Mouse (Mus musculus) kidney, adult 8-10 months (tissue): Measurements from ENCODE around the gene Fbln1.

ENCODE experiments used
- DNase-seq, 2 experiments: peaks; one replicate each; pipeline ENCODE4 v3.0.0; 2022

The Fbln1 gene

DNA sequence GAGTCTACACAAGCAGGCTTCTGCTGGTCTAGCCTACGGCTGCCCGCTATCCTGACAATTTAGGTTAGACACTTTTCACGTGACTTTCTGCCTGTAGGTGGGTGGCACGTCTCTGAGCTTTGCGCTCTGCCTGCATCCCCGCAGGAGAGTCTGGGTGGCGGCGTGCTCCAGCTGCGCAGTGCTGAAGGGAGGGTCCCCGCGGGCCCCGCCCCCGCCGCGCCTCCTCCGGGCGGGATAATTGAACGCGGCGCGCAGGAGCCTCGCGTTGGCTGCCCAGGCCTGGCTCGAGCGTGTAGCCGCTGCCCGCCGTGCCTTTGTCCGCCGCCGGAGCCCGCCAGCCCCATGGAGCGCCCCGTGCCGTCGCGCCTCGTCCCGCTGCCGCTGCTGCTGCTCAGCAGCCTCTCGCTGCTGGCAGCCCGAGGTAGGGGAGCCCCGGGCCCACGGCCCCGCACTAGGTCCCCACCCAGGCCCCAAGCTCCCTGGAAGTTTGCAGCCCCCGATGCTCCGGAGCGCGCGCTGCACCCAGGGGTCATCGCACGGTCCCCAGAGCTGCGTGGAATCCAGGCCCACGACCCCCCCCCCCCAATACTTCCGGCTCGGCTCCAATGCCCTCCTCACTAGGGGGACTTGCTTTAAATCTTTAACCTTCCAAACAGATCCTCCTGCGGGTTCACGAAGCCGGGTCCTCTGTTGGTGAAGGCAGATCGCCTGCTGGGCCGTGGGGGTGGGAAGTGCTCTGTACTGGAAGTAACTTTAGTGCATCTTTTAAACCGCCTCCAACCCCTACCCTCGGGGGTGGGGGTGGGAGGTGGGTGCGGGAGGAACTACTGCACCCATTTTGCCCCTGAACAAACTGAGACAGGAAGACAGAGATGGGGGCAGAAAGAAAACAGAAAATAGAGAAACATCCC lies at the start of gene Fbln1:
Fbln1 (plus strand) TSS at position 158 of the 911 bp plus-strand sequence.
- peak; percentile 28 to 49 for DNase-seq

DNA sequence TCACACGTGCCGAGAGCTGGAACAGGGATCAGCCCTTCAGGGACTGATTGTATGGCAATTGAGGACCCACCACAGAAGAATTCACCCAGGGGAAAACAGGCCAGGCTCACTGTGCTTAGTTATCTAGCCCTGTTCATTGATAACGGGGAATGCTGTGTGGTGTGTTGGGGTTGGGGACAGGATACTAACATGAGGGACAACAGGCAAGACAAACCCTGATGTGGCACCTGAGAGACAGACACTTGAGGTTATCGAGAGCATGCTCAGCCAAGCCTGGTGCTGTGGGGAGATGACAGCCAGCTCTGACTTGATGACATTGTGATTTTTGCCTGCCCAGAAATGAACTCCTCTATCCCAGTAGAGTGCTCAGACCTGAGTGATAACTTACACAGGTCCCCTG lies 49.6 kb upstream of the Fbln1 start:
- no peak for DNase-seq

DNA sequence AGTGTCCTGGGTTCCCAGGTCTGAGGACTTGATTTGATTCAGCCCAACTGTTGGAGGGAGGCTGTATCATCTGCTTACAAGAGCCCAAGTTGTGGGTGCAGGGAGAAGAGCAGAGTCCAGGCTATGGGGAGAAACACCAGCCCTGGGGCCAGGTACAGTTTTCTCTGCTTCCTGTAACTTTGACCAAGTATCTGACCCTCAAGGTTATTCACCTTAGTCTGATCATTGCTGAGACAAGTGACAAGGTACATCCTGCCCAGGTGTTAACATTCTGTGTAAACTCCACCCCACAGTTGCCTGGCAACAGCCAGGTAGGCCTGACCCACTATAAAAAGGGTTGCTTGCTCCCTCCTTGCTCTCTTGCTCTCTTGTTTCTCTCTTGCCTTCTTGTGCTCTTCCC lies 44.3 kb upstream of the Fbln1 start:
- no peak for DNase-seq

DNA sequence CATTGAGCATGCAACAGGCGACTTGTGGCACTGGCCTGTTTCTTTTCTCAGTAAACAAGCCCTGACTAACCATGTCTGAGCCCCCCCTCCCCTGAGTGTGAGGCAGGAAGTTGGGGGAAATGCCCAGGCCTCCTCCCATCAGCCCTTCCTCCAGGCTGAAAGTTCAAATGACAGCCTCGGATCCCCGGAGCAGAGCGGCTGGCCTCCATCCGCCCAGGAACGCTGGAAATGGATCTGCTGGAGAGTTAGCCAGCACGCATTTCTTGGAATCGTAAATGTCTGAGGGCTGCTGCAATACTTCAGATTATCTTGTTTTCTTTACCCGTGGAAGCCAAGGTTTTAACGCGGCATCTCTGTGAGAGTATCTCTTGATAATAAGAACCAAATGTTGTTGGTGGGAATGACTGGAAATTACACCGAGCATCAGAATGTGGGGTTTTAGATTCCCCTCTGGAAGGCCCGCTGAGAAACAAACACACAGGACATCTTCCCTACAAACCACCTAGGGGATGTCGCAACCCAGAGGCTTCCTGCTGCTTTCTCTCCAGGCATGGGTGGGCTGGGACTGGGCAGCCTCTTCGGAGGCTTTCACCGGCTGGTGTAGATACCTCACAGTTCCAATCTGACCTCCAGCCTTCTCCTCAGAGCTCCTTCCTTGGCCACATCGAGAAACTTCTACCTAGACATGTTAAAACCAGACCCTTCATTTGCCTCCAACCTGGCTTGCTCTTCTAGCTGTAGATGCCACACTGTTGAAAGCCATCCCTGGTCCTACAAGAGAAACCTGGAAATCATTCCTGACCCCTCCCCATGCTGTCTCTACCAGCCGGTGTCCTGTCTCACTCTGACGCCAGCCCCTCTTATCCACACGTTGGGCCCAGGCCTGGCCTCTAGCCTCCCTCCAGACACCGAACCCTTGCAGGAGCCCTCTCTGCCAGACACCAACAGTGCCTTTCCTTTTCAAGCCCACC lies 42.8 kb upstream of the Fbln1 start:
- peak in 1 of 2 experiments; percentile 27 for DNase-seq

DNA sequence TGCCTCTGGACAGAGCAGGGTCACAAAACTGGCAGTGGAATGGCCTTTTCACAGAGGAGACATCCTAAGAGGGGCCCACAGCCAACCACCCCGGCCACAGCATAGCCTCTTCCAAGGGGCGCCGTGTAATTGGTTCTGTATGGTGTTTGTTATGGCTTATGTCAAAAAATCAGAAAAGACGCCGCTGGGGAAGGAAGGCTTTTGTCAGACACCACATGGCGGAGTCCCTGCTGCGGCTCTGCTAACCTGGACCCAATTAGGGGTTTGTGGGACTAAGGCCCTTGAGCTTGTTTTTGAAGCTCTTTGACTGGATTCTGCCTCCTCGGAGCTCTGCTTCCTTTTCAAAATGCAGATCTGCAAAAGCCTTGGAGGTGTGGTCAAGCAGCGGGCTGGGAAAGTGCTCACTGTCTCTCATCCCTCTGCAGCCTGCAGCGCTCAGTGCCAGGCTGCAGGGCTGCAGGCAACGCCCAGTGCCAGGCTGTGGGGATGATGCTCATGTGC lies 39.3 kb upstream of the Fbln1 start:
- DNase-seq = no peak

DNA sequence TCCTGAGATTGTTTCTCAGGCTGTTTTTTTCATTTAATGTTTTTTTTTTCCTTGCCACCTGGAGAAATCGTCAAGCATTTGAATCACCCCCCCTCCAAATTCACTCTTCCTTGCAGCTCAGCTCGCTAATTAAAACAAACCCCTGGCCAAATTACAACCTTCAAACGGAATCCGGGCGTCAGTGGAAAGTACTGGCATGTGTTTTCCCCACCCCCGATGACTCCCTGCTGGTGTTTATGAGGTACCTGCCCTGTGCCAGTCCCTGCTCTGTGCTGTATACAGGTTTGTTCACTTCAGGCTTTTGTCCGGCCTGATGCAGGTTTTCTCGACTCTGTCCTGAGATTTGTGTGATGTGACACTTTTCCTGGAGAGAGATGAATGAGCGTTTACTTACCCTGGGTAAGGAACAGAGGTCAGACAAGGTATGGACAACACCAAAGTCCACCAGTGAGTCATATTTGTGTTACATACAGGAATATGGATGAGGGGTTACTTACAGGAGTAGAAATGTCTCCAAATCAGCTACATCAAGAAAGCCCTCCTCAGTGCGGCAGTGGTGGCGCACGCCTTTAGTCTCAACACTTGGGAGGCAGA lies 38.6 kb upstream of the Fbln1 start:
- no peak for DNase-seq

DNA sequence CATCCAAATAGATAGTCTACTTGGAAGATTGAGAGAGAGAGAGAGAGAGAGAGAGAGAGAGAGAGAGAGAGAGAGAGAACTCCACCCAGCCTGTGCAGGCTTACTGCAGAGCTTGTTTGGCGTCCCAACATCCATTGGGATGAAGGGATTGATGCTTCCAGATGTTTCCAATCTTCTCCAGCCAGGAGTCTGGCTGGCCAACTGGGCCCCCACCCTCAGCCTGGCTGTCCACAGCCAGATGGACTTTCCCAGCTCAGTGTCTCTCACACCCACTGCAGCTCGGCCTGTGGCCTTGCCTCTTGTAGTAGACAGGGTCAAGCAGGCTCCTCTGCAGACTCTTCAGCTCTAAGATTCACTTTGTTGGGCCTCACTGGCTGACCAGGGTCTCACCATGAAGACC lies 33.7 kb upstream of the Fbln1 start:
- no peak for DNase-seq

DNA sequence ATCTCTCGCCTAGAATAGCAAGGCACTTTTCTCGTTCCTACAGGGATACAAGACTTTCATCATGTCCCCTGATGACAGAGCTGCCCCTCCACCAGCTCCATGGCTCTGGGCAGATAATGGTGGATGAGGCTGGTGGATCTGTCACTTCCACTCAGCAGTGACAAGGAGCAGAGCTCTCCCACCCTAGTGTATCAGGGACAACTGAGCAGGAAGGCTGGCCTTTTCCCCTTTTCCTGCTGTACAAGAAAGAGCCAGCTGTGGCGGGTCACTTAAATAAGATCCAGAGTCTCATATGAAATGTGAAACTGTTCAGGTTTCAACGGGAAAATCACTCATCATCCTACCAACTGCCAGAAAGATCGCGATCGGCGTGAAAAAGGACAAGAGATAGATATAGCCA lies 32.3 kb upstream of the Fbln1 start:
- DNase-seq = no peak

DNA sequence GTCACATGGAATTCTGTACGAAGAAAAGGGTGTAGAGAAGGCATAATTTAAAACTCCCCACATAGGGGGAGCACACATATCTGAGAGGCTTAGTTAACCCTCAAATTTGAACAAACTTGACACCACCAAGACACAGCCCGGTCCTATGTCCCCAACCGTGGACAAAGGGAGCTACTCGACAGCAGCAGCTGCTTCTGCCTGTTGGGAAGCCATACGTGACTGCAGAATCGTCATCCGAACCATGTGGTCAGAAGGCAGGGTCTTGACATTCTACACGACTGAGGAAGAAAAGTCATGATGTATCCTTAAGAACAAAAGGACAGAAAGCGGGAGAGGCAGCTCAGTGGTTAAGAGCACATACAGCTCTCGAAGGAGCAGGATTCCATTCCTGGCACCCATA lies 31.7 kb upstream of the Fbln1 start:
- DNase-seq = no peak

DNA sequence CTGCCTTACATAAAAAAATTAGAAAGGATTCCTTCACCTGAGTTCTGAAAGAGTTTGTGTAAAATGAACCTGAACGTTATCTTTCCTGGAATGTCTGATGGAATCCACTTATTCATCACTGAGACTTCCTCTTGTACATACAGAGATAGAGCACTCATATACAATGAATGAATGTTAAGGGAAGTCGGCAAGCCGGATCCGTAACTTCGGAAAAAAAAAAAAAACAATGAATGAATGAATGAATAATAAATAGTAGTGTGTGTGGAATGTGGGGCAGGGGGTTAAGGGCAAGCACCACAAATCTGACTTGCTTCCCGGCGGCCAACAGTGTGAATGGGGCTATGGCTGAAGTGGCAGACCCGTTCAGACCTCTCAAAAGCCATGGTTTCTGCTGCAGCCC lies 28.2 kb upstream of the Fbln1 start:
- no peak for DNase-seq

DNA sequence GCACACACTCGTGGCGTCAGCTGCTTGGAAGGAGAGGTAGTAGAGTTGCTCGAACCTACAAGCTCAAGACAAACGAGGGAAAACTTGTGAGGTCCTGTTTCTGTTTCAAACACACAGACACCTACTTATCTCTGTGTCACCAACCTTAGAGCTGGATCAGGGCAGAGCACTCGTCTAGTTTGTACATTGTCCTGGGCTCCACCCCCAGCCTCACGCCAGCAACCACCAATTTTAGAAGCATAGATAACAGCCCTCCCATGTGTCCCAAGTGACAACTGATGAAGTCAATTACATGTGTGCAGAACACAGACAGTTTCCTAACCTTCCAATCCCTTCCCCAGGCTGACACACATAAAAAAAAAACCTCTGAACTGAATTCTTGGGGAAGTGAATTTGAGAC lies 27.6 kb upstream of the Fbln1 start:
- DNase-seq = no peak

DNA sequence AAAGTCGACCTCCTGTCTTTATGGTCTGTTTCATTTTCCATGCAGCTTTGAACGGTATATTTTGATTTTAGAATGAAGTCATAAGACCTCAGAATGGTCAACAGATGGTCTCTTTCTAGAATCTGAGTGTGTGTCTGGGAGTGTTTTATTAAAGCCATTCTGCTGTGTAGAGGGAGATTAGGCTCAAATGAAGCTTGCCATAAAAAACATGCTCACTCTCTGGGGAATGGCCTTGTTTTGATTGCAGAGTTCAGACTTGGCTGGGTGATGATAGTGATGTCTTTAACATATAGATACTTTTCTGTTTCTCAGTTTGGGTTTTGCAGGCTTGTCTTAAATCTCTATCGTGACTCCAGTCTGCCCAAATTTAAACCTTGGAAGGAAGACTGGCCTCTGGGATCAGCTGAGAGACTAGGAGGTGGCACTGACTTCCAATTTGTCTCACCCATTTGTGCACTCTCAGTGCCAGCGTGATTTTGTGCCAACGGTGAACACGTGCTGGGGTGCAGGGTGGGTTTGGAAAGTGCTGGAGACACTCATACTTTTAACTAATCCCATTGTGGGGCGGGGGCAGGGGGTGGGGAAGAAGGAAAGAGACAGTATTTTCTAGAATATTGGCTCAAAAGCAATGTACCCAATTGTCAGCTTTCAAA lies 26.1 kb upstream of the Fbln1 start:
- no peak for DNase-seq

DNA sequence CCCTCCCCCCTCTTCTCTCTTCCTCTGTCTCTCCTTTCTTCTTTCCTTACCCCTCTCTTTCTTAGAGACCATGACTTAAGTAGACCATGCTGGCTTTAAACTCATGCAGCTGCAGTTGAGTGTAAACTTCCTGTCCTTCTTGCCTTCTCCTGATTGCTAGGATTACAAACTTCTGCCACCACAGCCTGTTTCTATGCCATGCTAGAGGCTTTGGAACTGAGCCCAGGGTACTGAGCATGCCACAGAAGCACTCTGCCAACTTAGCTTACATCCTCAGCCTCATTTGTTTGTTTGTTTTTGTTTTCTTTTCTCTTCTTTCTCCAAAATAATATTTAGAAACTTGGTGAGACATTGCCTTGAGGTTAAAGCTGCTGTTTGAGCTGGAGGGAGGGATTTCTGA lies 25.4 kb upstream of the Fbln1 start:
- DNase-seq = no peak

DNA sequence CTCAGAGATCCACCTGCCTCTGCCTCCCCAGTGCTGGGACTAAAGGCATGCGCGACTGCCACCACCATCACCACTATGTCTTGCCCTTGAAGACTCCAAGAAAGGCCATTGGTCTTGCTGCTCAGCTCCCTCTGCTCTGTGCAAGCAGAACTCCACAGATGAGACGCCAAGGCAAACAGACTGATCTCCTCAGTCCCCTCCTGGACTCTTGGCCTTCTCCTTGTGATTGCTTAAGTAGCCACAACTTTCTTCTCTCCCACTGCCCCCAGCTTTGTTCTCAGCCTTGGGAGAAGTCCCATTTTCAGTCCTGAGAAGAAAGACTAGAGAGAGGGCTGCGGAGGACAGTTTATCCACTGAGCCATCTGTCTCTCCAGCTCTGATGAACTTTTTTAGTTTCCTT lies 23.7 kb upstream of the Fbln1 start:
- DNase-seq = no peak

DNA sequence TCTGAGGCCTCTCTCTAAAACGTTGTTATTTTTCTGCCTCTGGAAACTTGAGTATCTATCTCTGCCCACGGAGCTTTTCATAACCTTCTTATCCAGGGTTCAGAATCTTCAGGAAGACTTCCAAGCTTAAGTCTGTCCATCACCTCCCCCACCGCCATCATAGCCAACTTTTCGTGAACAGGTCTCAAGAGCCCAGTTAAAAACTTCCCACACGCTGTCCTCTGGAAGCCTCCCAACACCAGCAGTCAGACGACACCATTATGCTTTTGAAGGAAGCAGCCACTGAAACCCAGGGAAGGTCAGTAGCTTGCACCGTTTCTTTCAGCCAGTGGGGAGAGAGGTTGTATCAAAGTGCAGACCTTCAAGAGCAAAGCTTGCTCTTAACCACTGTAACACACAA lies 18.8 kb upstream of the Fbln1 start:
- DNase-seq = no peak

DNA sequence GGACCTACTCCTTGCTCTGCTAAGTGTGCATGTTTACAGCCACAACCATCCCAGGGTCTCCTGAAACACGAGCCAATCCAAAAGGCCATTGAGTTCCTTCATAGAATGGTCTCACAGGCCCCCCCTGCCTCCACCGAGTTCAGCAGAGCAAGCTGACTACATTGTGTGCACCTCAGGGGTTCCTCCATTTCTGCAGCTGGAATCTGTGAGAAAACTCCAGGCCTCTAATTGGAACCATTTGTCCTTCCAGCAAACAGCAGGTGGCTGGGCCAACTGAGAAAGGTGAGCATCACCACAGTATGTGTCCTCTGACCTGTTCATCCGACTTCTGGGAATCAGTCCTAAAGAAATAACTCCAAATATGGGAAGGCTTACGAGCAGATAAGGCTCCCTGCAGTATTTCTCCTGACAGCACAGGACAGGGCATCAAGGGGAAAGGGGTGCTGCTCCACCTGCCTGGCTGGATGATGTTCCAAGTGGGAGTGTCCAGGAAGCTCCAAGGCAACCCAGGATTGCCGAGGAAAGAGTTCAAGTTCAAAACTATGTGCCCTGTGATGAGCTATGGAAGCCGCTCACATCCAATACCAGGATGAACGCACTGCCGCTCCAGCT lies 17.5 kb upstream of the Fbln1 start:
- no peak for DNase-seq

DNA sequence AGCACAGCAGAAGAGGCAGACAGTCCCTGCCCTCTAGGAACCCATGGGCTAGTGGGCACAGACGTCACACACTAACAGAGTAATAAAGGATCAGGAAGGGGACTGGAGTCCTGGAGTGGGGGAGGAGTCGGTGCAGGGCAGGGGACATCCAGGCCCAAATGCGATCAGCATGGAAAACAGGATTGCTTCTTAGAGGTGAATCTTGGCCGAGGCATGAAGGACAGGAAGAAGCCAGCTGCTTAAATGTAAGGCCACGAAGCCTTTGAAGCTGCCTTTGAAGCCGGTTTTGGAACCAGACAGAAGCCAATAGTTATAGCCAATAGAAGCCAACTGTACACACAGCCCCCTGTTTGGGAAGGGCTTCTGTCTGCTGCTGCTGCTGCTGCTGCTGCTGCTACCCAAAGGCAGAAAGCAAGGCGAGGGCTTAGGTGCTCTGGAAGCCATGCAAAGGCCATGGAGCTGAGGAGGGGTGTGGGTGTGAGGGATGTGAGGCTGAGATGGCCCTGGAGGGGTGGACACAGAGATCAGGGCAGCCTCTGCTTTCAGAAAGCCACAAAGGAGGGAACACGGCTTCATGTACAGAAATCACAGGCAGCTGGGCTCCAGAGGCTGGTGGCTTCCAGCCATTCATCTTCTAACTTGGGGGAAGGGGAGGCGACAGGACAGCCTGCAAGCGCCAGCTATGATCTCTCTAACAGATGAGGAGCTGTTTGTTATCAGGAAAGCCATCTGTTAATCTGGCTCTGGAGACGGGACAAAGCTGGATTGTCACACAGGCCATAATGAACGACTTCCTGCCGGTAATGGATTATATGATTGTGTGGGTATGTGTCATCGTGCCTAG lies 5.1 kb upstream of the Fbln1 start:
- DNase-seq = peak in 1 of 2 experiments; percentile 39

DNA sequence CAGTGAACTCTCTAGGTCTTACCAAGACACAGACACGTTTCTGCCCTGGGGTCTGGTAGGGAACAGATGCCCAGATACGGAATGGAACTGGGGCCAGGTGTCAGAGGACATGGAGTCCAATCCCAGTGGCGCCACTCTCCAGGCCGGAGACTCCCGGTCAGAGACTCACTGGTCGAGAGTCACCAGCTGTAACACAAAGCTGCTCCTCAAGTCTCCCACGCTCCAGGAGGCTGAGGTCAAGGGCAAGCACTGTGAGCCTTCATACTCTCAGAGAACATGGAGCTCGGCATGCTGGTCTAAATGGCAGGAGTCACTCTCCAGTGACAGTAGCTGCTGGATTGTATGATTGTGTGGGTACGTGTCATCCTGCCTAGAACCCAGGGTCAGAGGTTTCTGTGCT lies 3.5 kb upstream of the Fbln1 start:
- DNase-seq = no peak

DNA sequence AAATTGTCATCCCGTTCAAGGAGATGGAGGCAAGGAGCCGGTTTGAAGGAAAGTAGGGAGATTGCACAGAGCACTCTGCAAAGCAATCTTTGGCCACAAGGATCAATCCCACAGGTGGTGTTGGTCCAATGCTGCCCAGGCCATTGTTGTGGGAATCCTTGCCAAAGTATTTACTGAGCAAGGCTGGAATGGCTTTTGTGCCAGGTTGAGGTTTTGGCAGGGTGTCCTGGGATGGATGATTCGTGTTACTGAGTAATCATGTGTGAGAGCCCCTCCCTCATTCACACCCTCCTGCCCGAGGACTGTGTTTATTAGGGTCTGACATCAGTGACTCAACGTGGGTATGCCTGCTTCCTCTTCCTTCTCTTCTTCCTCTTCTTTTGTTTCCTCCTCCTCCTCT lies 3.0 kb upstream of the Fbln1 start:
- DNase-seq = no peak

DNA sequence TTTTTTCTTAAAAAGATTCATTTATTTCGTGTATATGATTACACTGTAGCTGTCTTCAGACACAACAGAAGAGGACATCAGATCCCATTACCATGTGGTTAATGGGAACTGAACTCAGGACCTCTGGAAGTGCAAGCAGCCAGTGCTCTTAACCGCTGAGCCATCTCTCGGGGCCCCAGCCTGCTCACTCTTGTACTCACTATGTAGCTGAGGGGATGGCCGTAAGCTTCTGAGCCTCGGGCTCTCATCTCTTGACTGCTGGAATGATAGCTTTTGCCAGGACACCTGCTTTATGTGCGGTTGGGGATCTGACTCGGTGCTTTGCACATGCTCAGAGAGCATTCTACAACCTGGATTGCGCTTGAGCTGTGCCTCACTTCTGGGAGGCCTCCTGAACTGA lies 1.4 kb upstream of the Fbln1 start:
- no peak for DNase-seq

DNA sequence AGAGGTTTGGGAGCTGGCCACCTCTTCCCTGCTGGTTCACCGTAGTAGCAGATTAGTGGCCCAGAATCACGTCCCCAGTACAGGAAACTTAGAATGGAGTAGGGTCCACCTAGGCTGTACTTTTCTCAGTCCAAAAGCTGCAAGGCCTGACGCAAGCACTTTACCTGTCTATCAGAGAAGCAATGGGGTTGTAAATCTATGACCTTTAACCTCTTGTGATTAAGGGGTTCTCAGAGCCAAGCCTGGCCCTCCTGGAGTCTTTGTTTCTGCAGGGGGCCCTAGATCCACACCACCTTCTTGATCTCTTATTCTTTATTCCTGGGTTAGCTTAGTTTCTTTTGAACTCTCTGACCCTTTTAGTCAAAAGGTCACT lies 940 bp downstream of the Fbln1 start:
- DNase-seq = no peak
